Mouse (Mus musculus) cerebellum, postnatal 36 days (tissue): ENCODE results near the gene Alg6.

ENCODE experiments used
- DNase-seq, 2 experiments: peaks; one replicate each; pipeline ENCODE4 v3.0.0; 2021 to 2022; ENCODE audit warnings: mixed read lengths in 2 of 2

Gene Alg6

DNA sequence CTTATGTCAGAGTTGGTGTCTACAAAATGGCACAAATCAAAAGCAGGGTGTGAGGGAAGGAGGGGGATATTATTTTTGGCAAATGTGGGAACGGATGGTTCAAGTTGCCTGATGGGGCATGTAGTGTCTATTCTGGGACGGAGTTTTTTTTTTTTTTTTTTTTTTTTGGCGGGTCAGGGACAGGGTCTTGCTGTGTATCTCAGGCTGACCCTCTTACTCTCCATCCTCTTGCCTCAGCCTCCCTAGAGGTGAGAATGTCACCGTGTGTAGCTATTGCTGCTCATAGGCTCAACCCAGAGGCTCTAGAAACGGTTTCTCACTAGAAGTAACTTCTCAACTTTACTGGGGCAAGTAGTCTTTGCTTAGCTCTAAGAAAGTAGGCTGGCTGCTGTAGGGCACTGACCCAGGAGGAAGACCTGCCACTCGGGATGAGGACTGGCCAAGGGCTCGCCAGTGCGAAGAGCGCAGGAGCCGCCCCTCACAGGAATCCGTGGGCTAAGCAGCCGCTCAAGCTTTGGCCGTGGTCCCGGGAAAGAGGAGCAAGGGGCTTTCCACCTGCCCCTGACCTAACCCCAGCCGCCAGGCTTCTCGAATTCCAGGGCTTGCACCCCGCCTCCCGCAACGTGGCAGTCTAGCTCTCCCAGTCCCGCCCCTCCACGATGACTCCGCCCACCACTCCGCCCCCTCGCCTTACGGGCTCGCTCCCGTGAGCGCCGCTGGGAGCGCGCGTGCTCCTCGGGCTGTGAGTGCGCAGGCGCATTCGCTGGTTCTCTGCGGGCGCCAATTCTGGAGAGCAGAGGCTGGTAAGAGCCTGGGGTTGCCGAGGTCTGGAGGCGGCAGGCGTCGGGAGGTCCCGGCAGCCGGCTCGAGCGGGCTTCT, at the start of gene Alg6:
TSS of gene Alg6 (plus strand) at position 761 of the 879 bp plus-strand sequence.
- DNase-seq, result peak; percentile 96 to 97

GRCm38 (mm10) chr4:99670203-99670851, 45.1 kb upstream of the Alg6 start:
- no peak for DNase-seq

- DNase-seq, result no peak
Observed at GRCm38 (mm10) chr4:99675191-99675590, 40.3 kb upstream of the Alg6 start.

- DNase-seq, result no peak
Observed at GRCm38 (mm10) chr4:99683941-99684340, 31.5 kb upstream of the Alg6 start.

GRCm38 (mm10) chr4:99686308-99686707, 29.2 kb upstream of the Alg6 start:
- DNase-seq, result no peak

DNA sequence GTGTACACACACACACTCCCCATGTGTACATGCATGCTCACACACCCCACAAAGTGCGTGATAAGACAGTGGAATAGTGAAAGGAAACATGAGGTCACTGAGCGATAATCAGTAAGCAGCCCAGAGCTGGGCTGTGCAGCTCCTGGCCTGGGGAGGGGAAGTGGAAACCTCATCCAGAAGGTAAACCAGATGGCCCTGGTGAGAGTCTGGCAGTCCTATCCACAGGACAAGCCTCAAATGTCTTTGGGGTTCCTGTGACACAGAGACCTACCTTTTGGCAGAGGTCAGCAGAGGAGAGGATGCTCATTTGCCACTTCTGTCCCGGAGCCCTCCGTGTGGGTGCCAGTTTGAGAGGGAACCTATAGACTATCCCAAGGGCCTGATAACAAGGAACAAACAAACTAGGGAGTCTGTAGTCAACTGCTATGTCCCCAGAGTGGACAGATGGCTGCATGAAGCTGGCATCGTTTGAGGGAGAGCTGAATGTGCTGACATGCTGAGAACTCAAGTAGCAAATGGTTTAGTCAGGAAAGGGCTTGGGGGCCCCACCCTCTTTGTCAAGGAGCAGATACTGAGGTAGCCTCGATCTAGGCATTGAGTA, 2.8 kb upstream of the Alg6 start:
- peak; percentile 85 to 89 for DNase-seq

- no peak for DNase-seq
Observed at GRCm38 (mm10) chr4:99713971-99714370, 1.5 kb upstream of the Alg6 start.

DNA sequence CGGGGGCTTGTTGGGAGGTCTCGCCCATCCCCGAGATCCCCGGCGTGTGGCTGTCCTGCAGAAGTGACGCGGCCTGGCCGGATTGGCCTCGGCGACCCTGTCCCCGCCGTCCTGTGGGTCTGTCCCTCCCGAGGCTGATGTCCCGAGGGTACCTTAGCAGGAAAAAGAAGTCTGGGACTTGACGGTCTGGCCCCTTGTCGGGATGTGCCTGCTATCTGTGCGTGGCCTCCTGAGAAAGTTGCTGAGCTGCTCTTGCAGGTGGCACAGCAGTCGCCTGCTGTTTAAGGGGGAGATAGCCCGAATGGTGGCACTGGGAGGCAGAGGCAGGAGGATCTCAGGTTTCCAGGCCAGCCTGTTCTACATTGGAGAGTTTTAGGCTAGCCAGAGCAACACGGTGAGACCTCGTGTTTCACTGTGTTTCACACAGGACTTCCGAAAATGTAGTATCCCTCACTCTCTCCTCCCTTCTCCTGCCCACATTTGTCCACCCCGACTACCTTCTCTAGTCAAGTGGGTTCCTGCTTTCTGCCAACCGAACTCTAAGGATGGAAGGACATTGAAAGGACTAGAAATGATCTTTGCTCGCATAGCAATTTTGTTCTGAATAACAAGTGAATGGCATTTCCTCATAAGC, 436 bp downstream of the Alg6 start:
- no peak for DNase-seq

GRCm38 (mm10) chr4:99717905-99718304, 2.4 kb downstream of the Alg6 start:
- no peak for DNase-seq

GRCm38 (mm10) chr4:99724331-99724730, 8.9 kb downstream of the Alg6 start:
- no peak for DNase-seq

DNA sequence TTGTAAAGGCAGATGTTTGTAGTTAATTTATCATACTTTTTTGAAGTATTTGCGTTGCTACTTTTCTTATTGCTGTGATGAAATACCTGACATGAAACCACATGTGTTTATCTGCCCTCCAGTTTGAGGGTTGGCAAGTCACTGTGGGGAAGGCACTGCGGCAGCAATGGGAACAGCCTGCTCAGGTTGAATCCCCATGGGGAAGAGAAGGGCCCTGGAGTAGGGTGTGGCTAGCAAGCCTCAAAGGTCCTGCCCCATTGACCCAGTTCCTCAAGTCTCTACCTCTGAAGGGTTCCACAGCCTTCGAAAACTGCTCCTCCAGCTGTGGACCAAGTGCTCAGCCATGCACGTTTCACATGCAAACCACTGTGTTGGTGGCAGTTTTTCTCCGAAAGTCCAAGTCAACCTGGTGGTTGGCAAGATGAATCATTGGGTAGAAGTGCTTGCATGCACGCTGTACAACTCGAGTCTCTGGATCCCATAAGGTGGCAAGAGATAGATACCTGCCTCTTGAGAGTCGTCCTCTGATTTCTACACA, 10.5 kb downstream of the Alg6 start:
- DNase-seq, result no peak

- no peak for DNase-seq
Observed at GRCm38 (mm10) chr4:99739836-99740235, 24.4 kb downstream of the Alg6 start.

GRCm38 (mm10) chr4:99752426-99752825, 37.0 kb downstream of the Alg6 start:
- DNase-seq, result no peak

- no peak for DNase-seq
Observed at GRCm38 (mm10) chr4:99766303-99766702, 50.8 kb downstream of the Alg6 start.

- DNase-seq, result peak; percentile 6 to 10
Observed at GRCm38 (mm10) chr4:99766753-99767152, 51.3 kb downstream of the Alg6 start.

- DNase-seq, result no peak
Observed at GRCm38 (mm10) chr4:99770555-99770954, 55.1 kb downstream of the Alg6 start.

DNA sequence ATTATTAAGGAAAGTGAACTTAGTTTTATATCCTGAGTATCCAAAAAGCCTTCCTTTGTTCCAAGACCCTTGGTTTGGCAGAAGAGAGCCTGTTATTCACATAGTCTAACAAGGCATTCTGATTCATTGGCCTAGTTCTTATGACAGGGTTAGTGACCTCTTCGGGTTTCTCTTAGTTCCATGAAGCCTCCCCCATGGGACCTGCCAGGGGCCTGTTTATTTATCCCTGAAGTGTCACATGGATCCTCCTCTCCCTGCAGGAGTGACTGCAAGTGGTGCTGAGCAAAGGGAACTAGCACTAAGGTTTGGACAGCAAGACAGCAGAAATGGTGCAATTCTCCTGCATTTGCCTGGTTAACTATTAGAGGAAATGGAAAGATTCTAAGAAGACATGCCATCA, 57.6 kb downstream of the Alg6 start:
- DNase-seq, result no peak

GRCm38 (mm10) chr4:99792365-99792764, 76.9 kb downstream of the Alg6 start:
- DNase-seq, result no peak
